ENCODE assay signal across 10 mouse cellular contexts in the genomic region with DNA sequence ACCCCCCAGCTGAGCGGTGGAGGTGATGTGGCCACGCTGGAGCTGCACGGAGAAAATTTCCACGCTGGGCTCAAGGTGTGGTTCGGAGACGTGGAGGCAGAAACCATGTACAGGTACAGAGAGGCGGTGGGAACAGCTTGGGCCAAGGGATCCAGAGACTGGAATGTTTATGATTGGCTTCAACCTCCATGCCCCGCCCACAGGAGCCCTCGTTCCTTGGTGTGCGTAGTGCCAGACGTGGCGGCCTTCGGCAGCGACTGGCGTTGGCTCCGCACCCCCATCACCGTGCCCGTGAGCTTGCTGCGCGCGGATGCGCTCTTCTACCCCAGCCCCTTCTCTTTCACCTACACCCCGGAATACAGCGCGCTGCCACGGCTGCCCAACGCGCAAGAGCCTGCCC. TPM values are rescaled to one million over a fixed set of nuclear protein-coding genes. Genes with fewer than 3 reads are reported as not detected.
DNase-seq lines count a peak whose midpoint lies in the region; ATAC-seq and TF ChIP-seq lines count a peak whose summit lies in the region.
"Had no signal": no experiment of that assay in that cellular context is flagged by ENCODE, and none has a peak within 500 bp of the region (broad histone marks: within the 10 kb centered on the region; RNA-seq: fewer than 3 reads in every experiment).

No protein-coding gene starts in this region.

- H3K9ac ChIP-seq in forebrain, embryonic 16.5 days (replicated peaks; ENCODE audit: low read depth, low read length): 0 out of 2 replicates have a peak overlapping the region, but pooled peaks have one; percentile 19
- peak overlapping the region; percentile 41; the same call in 1 of the 2 replicates for H3K9ac ChIP-seq in limb, embryonic 14.5 days (ENCODE audit: low read depth, low read length, severe bottlenecking)
- H3K9ac ChIP-seq in stomach, embryonic 15.5 days: no peak overlapping the region

- H3K27ac ChIP-seq in spleen, adult 2 months (ENCODE audit: insufficient read depth, low read length): peak overlapping the region; percentile 59
- H3K27ac ChIP-seq in forebrain, embryonic 16.5 days (ENCODE audit: low read length): no peak overlapping the region
- H3K27ac ChIP-seq in limb, embryonic 14.5 days (replicated peaks; ENCODE audit: low read depth, low read length): no peak overlapping the region
- no peak overlapping the region for H3K27ac ChIP-seq in stomach, embryonic 15.5 days
- H3K27ac ChIP-seq: macrophage had no signal

- no peak for TF ChIP-seq CTCF in spleen, adult 2 months (IDR thresholded peaks at IDR 0.05; ENCODE audit: extremely low read depth, insufficient read depth, insufficient read length, insufficient replicate concordance)

- no peak for TF ChIP-seq POLR2A in spleen, adult 2 months (IDR thresholded peaks at IDR 0.05; ENCODE audit: low read depth, low read length)
- no peak for TF ChIP-seq POLR2A in limb, embryonic 14.5 days (IDR thresholded peaks at IDR 0.05; ENCODE audit: borderline replicate concordance, extremely low read depth, insufficient read depth, insufficient read length)

- H3K36me3 ChIP-seq in spleen, adult 2 months (ENCODE audit: control insufficient read depth, insufficient read depth, low read length): no peaks in the 10 kb centered on the region
- no peaks in the 10 kb centered on the region for H3K36me3 ChIP-seq in forebrain, embryonic 16.5 days (ENCODE audit: control insufficient read depth, insufficient read depth)
- H3K36me3 ChIP-seq in limb, embryonic 14.5 days (ENCODE audit: control insufficient read depth, insufficient read depth, low read length): no peaks in the 10 kb centered on the region
- no peaks in the 10 kb centered on the region for H3K36me3 ChIP-seq in stomach, embryonic 15.5 days

- no peak for ATAC-seq in forebrain, embryonic 16.5 days
- 0 out of 2 replicates have a peak, but pooled peaks have one; percentile 15 for ATAC-seq in limb, embryonic 14.5 days (ENCODE audit: low FRiP score, low read depth)
- ATAC-seq in stomach, embryonic 15.5 days (ENCODE audit: insufficient read depth, low FRiP score, low read depth): no peak

- H3K27me3 ChIP-seq in spleen, adult 2 months (ENCODE audit: control insufficient read depth, insufficient read depth, low read length): no peaks in the 10 kb centered on the region
- peaks cover 10% of the 10 kb centered on the region; the same call in 1 of the 2 replicates for H3K27me3 ChIP-seq in forebrain, embryonic 16.5 days (replicated peaks; ENCODE audit: control insufficient read depth, insufficient read depth, low read length)
- peaks cover 4% of the 10 kb centered on the region; the same call in 1 of the 2 replicates for H3K27me3 ChIP-seq in limb, embryonic 14.5 days (ENCODE audit: control insufficient read depth, insufficient read depth, low read length)
- H3K27me3 ChIP-seq in stomach, embryonic 15.5 days (replicated peaks): 0 out of 2 replicates have a peak, but pooled peaks cover 7% of the 10 kb centered on the region

- no peak for DNase-seq in spleen, adult 2 months (ENCODE audit: low read depth in 1 of 2, low spot score in 2 of 2)
- DNase-seq in spleen, postnatal 4 days (ENCODE audit: low spot score in 2 of 2): no peak
- DNase-seq in limb, embryonic 14.5 days (ENCODE audit: low spot score): no peak
- DNase-seq in ovary, postnatal 10 days (ENCODE audit: low spot score): no peak
- no peak for DNase-seq in cerebellum, postnatal 14 days
- DNase-seq in embryo, embryonic 10 days (ENCODE audit: low spot score): no peak
- DNase-seq: kidney, postnatal 36 days had no signal

- WGBS in spleen, adult 2 months: 45% methylated on average over 28 of the region's 28 CpGs
- WGBS in forebrain, embryonic 16.5 days: 21% methylated on average over 28 of the region's 28 CpGs
- WGBS in limb, embryonic 14.5 days: 24% methylated on average over 28 of the region's 28 CpGs
- 18% methylated on average over 28 of the region's 28 CpGs for WGBS in stomach, embryonic 15.5 days

- peaks cover 17% of the 10 kb centered on the region for H3K4me1 ChIP-seq in spleen, adult 2 months (ENCODE audit: control insufficient read depth, insufficient read depth, insufficient read length)
- 0 out of 2 replicates have a peak, but pooled peaks cover 3% of the 10 kb centered on the region for H3K4me1 ChIP-seq in forebrain, embryonic 16.5 days (replicated peaks; ENCODE audit: control insufficient read depth, insufficient read depth, low read length)
- peaks cover 9% of the 10 kb centered on the region for H3K4me1 ChIP-seq in limb, embryonic 14.5 days (ENCODE audit: control insufficient read depth, insufficient read depth, low read length)
- H3K4me1 ChIP-seq in stomach, embryonic 15.5 days: no peaks in the 10 kb centered on the region; the same call in 1 of the 2 replicates

- H3K4me2 ChIP-seq in forebrain, embryonic 16.5 days (ENCODE audit: low read length): peak overlapping the region; percentile 38
- peak overlapping the region; percentile 47 for H3K4me2 ChIP-seq in limb, embryonic 14.5 days (replicated peaks; ENCODE audit: low read depth, low read length, severe bottlenecking)
- peak overlapping the region; percentile 44 for H3K4me2 ChIP-seq in stomach, embryonic 15.5 days

- H3K9me3 ChIP-seq in forebrain, embryonic 16.5 days (ENCODE audit: control insufficient read depth, low read length): no peaks in the 10 kb centered on the region
- H3K9me3 ChIP-seq in limb, embryonic 14.5 days (ENCODE audit: control insufficient read depth, low read length): no peaks in the 10 kb centered on the region
- H3K9me3 ChIP-seq in stomach, embryonic 15.5 days: no peaks in the 10 kb centered on the region

- peak overlapping the region; percentile 43; the same call in 1 of the 2 replicates for H3K4me3 ChIP-seq in spleen, adult 2 months (ENCODE audit: extremely low read depth, insufficient read depth, insufficient read length)
- H3K4me3 ChIP-seq in forebrain, embryonic 16.5 days (replicated peaks; ENCODE audit: low read length): peak overlapping the region; percentile 10
- peak overlapping the region; percentile 18; the same call in 1 of the 2 replicates for H3K4me3 ChIP-seq in limb, embryonic 14.5 days (replicated peaks; ENCODE audit: low read length)
- H3K4me3 ChIP-seq in stomach, embryonic 15.5 days (replicated peaks): no peak overlapping the region

RNA-seq across cellular contexts. Expression of a gene that starts 9.2 kb away (rescaled TPM):
- 0.82 and 1.2 TPM in 2 replicates for polyA plus RNA-seq in spleen, adult 2 months (2012; rRNA removed)
- 2.0 and 3.1 TPM in 2 replicates for polyA plus RNA-seq in forebrain, embryonic 16.5 days (2015; fragmentation: Nextera tagmentation; extraction: Ambion mirVana)
- 362 and 495 TPM in 2 replicates for polyA plus RNA-seq in limb, embryonic 14.5 days (2012; rRNA removed)
- 30.2 and 39.9 TPM in 2 replicates for polyA plus RNA-seq in limb, embryonic 14.5 days (2014; fragmentation: Nextera tagmentation; extraction: Ambion mirVana)
- 12.4 and 14.7 TPM in 2 replicates for polyA plus RNA-seq in stomach, embryonic 15.5 days (2015; fragmentation: Nextera tagmentation; extraction: Ambion mirVana)
- polyA plus RNA-seq: macrophage had no signal

RNA-seq across cellular contexts. Expression of a gene that starts 11.2 kb away (rescaled TPM):
- 19.0 and 39.4 TPM in 2 replicates for polyA plus RNA-seq in spleen, adult 2 months (2012; rRNA removed)
- polyA plus RNA-seq in forebrain, embryonic 16.5 days (2015; fragmentation: Nextera tagmentation; extraction: Ambion mirVana): 0.10 and 0.11 TPM in 2 replicates
- polyA plus RNA-seq in limb, embryonic 14.5 days (2012; rRNA removed): 2.7 and 3.9 TPM in 2 replicates
- polyA plus RNA-seq in limb, embryonic 14.5 days (2014; fragmentation: Nextera tagmentation; extraction: Ambion mirVana): 0.45 and 0.76 TPM in 2 replicates
- 49.2 and 72.3 TPM in 2 replicates for polyA plus RNA-seq in stomach, embryonic 15.5 days (2015; fragmentation: Nextera tagmentation; extraction: Ambion mirVana)
- polyA plus RNA-seq: macrophage had no signal

RNA-seq across cellular contexts. Expression of a gene that starts 25.3 kb away (rescaled TPM):
- 33.5 and 77.7 TPM in 2 replicates for polyA plus RNA-seq in spleen, adult 2 months (2012; rRNA removed)
- not detected in 2 replicates for polyA plus RNA-seq in forebrain, embryonic 16.5 days (2015; fragmentation: Nextera tagmentation; extraction: Ambion mirVana)
- polyA plus RNA-seq in limb, embryonic 14.5 days (2012; rRNA removed): 3.9 and 5.1 TPM in 2 replicates
- 1.1 and 2.1 TPM in 2 replicates for polyA plus RNA-seq in limb, embryonic 14.5 days (2014; fragmentation: Nextera tagmentation; extraction: Ambion mirVana)
- 5.2 and 12.0 TPM in 2 replicates for polyA plus RNA-seq in stomach, embryonic 15.5 days (2015; fragmentation: Nextera tagmentation; extraction: Ambion mirVana)

RNA-seq across cellular contexts. Expression of a gene that starts 29.5 kb away (rescaled TPM):
- 21.0 and 25.0 TPM in 2 replicates for polyA plus RNA-seq in spleen, adult 2 months (2012; rRNA removed)
- polyA plus RNA-seq in forebrain, embryonic 16.5 days (2015; fragmentation: Nextera tagmentation; extraction: Ambion mirVana): 5.1 and 8.2 TPM in 2 replicates
- polyA plus RNA-seq in limb, embryonic 14.5 days (2012; rRNA removed): 27.4 and 29.7 TPM in 2 replicates
- polyA plus RNA-seq in limb, embryonic 14.5 days (2014; fragmentation: Nextera tagmentation; extraction: Ambion mirVana): 65.9 and 68.2 TPM in 2 replicates
- 132 and 135 TPM in 2 replicates for polyA plus RNA-seq in stomach, embryonic 15.5 days (2015; fragmentation: Nextera tagmentation; extraction: Ambion mirVana)

RNA-seq across cellular contexts. Expression of a gene that starts 42.6 kb away (rescaled TPM):
- 111 and 172 TPM in 2 replicates for polyA plus RNA-seq in spleen, adult 2 months (2012; rRNA removed)
- polyA plus RNA-seq in forebrain, embryonic 16.5 days (2015; fragmentation: Nextera tagmentation; extraction: Ambion mirVana): 69.5 and 76.9 TPM in 2 replicates
- polyA plus RNA-seq in limb, embryonic 14.5 days (2012; rRNA removed): 48.4 and 68.8 TPM in 2 replicates
- polyA plus RNA-seq in limb, embryonic 14.5 days (2014; fragmentation: Nextera tagmentation; extraction: Ambion mirVana): 73.1 TPM in 2 replicates
- polyA plus RNA-seq in stomach, embryonic 15.5 days (2015; fragmentation: Nextera tagmentation; extraction: Ambion mirVana): 60.6 and 61.8 TPM in 2 replicates
